Mouse (Mus musculus): ENCODE measurements around the gene Mrps7.

- TF ChIP-seq CTCF (conservative IDR thresholded peaks at IDR 0.05; ENCODE audit: low read length), result no peak
- no peak for TF ChIP-seq POU5F1 (IDR thresholded peaks at IDR 0.05; ENCODE audit: borderline replicate concordance, low read length)
- no peak for TF ChIP-seq NANOG (IDR thresholded peaks at IDR 0.05; ENCODE audit: borderline replicate concordance, low read length)
These were observed 13.2 kb downstream of the Mrps7 start for GRCm38 (mm10) chr11:115616893-115617292.
